Mouse (Mus musculus): ENCODE measurements around the gene Gtf2h2.
"Not testable (repeated sequence)": the region's sequence is repeated elsewhere in the genome, so short reads cannot be mapped to it uniquely, and the experiment has no call there.

The Gtf2h2 gene

GRCm38 (mm10) chr13:100492061-100492787, at the start of gene Gtf2h2:
Gene Gtf2h2 (minus strand): TSS chr13:100492579.
- DNase-seq (ENCODE audit: low spot score), result peak; percentile 76

GRCm38 (mm10) chr13:100536149-100536548, 43.8 kb upstream of the Gtf2h2 start:
- no peak for DNase-seq (ENCODE audit: low spot score)

DNA sequence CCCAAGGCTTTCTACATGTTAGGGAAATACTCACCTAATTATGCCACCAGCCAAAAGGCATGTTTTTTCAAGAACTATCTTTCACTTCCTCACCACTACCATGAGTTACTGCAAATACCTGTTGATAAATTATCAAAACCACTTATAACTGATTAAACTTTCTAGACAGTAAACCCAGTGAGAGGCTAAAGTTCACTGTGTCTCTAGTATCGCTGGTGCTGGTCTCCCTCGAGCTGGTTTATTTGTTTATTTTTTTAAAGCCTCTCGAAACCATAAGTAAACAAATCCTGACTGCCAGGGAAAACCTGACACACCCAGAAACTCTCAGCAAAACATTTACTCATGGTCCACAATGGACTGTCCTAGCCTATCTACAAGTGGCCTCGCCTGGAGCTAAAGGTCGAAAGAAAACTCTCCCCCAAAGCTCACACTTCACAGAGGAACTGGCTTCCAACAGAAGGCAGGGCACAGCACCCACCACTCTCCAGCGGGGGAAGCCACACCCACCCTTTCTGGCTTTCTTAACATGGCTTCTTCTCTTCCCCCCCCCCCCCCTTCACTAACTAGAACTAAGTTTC, 40.5 kb upstream of the Gtf2h2 start:
- no peak for DNase-seq (ENCODE audit: low spot score)

GRCm38 (mm10) chr13:100526649-100527038, 34.3 kb upstream of the Gtf2h2 start:
- DNase-seq (ENCODE audit: low spot score), result no peak

DNA sequence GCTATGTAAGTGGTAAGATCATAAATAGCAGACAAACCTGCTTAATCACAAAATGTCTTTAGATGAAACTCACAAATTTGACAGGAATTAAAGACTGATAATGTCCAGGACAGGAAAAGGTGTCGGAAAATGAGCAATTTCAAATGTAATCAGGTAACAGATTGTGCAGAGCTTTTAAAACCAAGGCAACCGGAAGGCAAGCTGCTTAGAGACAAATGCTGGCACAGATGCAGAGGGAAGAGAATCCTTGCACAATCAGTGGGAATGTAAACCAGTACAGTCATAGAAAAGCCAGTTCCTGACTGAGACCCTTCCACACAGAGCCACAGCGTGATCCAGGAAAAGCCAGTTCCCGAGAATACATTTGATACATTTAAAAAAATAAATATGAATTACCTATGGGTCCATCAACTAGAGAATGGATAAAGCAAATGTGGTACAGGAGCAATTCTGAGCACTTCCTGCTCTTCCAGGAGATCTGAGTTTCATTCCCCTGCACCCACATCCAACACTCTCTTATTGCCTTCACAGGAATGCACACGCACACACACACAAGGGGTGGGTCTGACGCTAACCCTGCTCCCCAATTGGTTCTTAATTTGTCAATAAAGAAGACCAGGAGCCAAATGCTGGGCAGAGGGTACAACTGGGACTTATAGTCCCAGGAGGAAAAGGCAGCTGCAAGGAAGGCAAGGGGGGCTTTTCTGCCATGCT, 33.7 kb upstream of the Gtf2h2 start:
- no peak for DNase-seq (ENCODE audit: low spot score)

DNA sequence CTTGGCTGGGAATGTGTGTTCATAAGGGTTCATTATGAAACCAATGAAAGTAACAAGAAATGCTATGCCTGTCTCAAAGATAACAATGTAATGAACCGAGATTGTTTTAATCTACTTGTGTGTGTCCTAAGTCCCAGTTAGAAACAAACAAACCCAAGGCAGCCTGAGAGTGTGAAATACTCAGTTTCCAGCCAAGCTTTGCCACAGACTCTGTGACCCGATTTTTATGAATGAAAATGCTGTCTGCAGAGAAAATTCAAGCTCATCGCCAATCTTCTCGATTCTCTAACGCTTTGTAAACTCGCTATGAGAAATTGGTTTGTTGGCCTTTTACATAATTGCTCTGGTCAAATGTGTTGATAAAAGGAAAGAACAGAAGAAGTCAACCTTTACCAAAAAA, 32.5 kb upstream of the Gtf2h2 start:
- DNase-seq (ENCODE audit: low spot score), result no peak

- no peak for DNase-seq (ENCODE audit: low spot score)
Observed at GRCm38 (mm10) chr13:100523698-100524097, 31.3 kb upstream of the Gtf2h2 start.

GRCm38 (mm10) chr13:100521724-100522591, 29.6 kb upstream of the Gtf2h2 start:
- no peak for DNase-seq (ENCODE audit: low spot score)

DNA sequence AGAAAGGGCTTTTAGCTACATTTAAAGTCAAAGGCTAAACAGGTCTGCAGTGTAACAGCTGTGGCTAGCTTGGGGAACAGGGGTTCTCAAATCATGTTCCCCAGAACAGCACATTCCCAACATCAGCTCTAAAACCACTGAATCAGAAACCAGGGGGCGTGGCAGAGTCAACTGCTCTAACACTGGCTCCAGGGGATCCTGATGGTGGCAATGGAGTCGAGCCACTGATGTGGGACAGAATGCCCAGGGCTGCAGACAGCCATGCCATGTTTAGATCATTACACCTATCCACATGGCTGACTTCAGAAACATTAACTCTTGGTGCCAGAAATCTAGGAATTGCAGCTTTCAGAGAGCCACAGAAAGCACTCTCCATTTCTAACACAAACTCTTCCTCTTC, 26.8 kb upstream of the Gtf2h2 start:
- no peak for DNase-seq (ENCODE audit: low spot score)

DNA sequence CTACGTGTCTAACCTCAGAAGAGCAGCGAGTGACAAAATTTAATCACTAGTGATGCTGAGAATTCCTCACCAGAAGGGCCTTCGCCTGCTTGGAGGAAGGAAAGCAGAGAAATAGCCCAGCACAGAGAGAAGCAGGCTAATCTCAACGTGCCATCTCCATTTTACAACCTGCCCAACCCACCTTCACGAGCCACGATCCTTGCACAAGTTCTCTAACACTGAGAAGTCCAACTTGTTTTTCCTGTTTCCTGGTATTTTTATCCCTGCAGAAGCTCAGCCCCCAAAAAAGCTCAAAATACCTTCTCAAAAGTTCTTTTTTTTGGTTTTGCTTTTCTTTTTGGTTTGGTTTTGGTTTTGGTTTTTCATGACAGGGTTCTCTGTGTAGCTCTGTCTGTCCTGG, 25.8 kb upstream of the Gtf2h2 start:
- no peak for DNase-seq (ENCODE audit: low spot score)

GRCm38 (mm10) chr13:100517652-100518153, 25.3 kb upstream of the Gtf2h2 start:
- DNase-seq (ENCODE audit: low spot score), result no peak

DNA sequence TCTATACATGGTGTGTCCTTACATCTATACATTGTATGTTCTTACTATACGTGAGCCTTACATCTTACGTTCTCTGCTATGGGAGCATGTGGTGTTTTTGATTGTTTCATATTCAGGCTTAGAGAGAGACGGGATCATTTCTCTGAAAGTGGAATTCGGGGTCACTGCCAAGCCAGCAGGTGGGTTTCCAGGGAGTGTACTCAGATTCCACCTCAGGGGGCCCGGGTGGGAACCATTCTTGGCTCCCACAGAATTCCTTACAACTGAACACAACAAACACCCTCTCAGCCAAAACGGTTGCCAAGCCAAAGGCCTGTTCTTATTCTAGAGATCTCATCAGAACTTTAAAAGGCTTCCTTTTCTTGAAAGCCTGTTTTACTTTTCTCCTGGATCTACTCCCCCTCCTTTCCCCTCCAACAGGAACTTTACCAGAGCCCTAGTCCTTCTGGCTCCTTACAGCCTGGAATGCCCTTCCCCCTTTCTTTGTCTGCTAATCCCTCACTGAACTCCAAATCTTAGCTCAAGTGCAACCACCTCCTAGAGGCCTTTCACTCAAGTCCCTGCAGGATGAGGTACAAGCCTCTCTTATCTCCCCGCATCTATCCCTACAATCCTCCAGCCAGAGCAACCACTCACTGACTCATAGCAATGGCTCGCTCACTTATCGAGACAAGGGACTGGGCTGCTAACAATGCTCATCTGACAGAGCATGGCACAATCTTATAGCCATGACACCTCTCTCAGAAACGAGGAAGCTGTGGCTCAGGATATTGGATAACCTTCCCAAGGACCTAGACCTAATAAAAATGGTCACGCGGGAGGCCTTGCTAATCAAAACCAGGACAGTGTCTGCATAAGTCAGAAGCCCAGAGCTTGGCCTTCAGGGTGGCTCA, 24.1 kb upstream of the Gtf2h2 start:
- no peak for DNase-seq (ENCODE audit: low spot score)

- DNase-seq (ENCODE audit: low spot score), result no peak
Observed at GRCm38 (mm10) chr13:100512792-100513191, 20.4 kb upstream of the Gtf2h2 start.

GRCm38 (mm10) chr13:100511860-100512364, 19.5 kb upstream of the Gtf2h2 start:
- no peak for DNase-seq (ENCODE audit: low spot score)

DNA sequence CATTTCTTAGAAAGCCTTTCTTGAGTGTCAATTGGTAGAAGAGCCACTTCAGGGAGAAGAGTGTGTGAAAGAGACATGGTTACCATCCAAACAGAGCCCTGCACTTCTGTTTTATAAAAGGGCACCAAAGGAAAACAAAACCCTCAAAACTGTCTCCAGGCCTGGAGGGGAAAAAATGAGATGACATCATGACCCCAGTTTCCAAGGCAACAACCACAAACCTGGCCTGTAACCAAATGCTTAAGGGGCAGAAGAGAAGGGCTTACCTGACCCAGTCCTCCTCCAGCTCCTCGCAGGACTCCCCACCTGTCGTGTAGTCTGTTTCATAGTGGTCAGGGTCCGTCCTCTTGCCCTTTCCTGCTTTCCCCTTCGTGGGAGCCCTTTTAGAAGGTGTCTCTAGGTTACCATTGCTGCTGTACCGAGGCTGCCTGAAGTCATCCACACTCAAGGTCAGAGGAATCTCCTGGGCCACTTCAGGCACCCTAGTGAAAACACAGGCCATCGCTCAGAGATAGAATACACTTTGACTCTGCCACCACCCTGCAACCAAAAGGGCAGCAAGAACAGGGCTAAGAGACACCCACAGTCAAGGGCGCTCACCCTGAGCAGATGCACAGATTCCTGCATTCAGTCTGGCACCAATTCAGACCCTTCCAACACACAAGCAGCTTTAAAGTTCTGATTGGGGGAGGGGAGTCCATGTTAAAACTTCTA, 18.9 kb upstream of the Gtf2h2 start:
- no peak for DNase-seq (ENCODE audit: low spot score)

DNA sequence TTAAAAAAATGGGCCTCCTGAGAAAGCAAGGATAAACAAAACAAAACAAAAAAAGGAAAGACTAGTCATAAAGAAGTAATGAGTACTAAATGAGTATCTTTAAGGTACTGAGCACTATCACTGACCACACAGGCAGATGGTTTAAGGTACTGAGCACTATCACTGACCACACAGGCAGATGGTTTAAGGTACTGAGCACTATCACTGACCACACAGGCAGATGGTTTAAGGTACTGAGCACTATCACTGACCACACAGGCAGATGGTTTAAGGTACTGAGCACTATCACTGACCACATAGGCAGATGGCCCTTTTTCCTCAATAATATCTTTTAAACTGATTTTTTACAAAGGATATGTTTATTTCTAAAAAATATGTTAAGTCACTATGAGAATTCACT, 7.2 kb upstream of the Gtf2h2 start:
- not testable (repeated sequence) for DNase-seq (ENCODE audit: low spot score)

GRCm38 (mm10) chr13:100495337-100495736, 3.0 kb upstream of the Gtf2h2 start:
- DNase-seq (ENCODE audit: low spot score), result no peak

DNA sequence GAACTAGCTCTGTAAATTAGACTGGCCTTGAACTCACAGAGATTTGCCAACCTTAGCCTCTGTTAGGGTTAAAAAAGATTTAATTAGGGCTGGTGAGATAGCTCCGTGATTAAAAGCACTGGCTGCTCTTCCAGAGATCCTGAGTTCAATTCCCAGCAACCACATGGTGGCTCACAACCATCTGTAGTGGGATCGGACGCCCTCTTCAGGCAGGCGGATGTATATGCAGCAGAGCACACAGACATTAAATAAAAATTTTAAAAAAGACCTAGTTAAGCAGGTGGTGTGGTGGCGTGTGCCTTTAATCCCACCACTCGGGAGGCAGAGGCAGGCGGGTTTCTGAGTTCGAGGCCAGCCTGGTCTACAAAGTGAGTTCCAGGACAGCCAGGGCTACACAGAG, 2.0 kb upstream of the Gtf2h2 start:
- not testable (repeated sequence) for DNase-seq (ENCODE audit: low spot score)

- no peak for DNase-seq (ENCODE audit: low spot score)
Observed at GRCm38 (mm10) chr13:100493313-100493712, 934 bp upstream of the Gtf2h2 start.

- DNase-seq (ENCODE audit: low spot score), result no peak
Observed at GRCm38 (mm10) chr13:100491623-100492022, 756 bp downstream of the Gtf2h2 start.
